Mouse (Mus musculus) hindbrain, embryonic 10.5 days (tissue): ENCODE measurements around the gene Neu1. TPM values are rescaled to one million over a fixed set of nuclear protein-coding genes. Genes with fewer than 3 reads are reported as not detected.
A peak's percentile ranks its signal among the peaks of the same experiment; 100 is the strongest.
"Not testable (repeated sequence)": the region's sequence is repeated elsewhere in the genome, so short reads cannot be mapped to it uniquely, and the experiment has no call there.

ENCODE experiments used
- DNase-seq: peaks from one replicate; pipeline ENCODE4 v3.0.0-alpha.2; 2017; ENCODE audit warnings: low spot score
- H3K27ac ChIP-seq: fragments of 300-500 bp; sonication (generic); 2 replicates; pipeline ENCODE4 v1.5.1; 2016; ENCODE audit warnings: mild to moderate bottlenecking, moderate library complexity
- H3K27me3 ChIP-seq: fragments of 300-500 bp; sonication (generic); 2 replicates; pipeline ENCODE4 v1.6.1; 2016; ENCODE audit warnings: mild to moderate bottlenecking; ENCODE audit not compliant: poor library complexity, insufficient read depth, severe bottlenecking
- H3K36me3 ChIP-seq: fragments of 300-500 bp; sonication (generic); 2 replicates; pipeline ENCODE4 v1.6.1; 2016; ENCODE audit warnings: mild to moderate bottlenecking, moderate library complexity
- H3K4me1 ChIP-seq: fragments of 300-500 bp; sonication (generic); replicated peaks from 2 replicates; pipeline ENCODE4 v1.6.1; 2016; ENCODE audit warnings: mild to moderate bottlenecking
- H3K4me3 ChIP-seq: fragments of 300-500 bp; sonication (generic); 2 replicates; pipeline ENCODE4 v1.5.1; 2016; ENCODE audit warnings: mild to moderate bottlenecking, moderate library complexity
- H3K9me3 ChIP-seq: fragments of 300-500 bp; sonication (generic); 2 replicates; pipeline ENCODE4 v1.6.1; 2016; ENCODE audit warnings: mild to moderate bottlenecking, moderate library complexity
- WGBS: fragments of 180-500 bp; shearing (Covaris S2); methylation state at CpG from one replicate; pipeline ENCODE4 v1.1.7; 2016; 5-methylcytosine and 5-hydroxymethylcytosine counted together
- polyA plus RNA-seq: library from polyadenylated mRNA; unstranded; fragments of >200 nt; fragmentation: Nextera tagmentation; extraction: Ambion mirVana; gene quantifications from 2 replicates; pipeline ENCODE4 v1.2.1, GENCODE M21; 2016

Gene Neu1
- polyA plus RNA-seq, 1 experiment from 2014 or later: 20.7 TPM

DNA sequence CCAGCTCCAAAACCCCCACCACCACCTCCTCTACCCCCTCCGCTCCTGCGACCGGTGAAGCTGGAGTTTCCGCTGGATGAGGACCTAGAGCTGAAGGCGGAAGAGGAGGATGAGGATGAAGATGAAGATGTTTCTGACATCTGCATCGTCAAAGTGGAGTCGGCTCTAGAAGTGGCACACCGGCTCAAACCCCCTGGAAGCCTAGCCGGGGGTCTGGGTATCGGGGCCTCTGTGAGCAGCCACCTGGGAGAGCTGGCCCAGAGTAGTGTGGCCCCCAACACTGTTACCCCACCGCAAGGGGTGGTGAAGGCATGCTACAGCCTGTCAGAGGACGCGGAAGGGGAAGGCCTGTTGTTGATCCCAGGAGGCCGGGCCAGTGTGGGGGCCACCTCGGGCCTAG lies 35.3 kb upstream of the Neu1 start:
- Histone ChIP-seq H3K4me3 (peak overlapping the region; percentile 99), H3K27ac (peak overlapping the region; percentile 99), H3K27me3 (no peaks in the 10 kb centered on the region), H3K4me1 (peaks cover 64% of the 10 kb centered on the region), H3K9me3 (peaks cover 4% of the 10 kb centered on the region; the same call in 1 of the 2 replicates), H3K36me3 (peaks cover 19% of the 10 kb centered on the region)
- no peak for DNase-seq
- WGBS: 94% methylated on average over 15 of the region's 15 CpGs

DNA sequence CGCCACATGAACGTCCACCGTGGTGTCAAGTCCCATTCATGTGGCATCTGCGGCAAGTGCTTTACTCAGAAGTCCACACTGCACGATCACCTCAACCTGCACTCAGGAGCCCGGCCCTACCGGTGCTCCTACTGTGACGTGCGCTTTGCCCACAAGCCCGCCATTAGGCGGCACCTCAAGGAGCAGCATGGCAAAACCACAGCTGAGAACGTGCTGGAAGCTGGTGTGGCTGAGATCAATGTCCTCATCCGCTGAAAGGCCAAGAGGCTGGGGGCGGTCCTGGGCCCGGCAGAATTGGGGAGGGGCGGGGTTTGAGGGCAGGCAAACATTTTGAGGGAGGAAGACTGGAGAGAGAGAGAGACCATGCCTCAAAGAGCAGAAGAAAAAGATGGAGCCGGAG lies 34.7 kb upstream of the Neu1 start:
- H3K4me1 ChIP-seq: peaks cover 64% of the 10 kb centered on the region
- H3K4me3 ChIP-seq: peak overlapping the region; percentile 99
- no peak for DNase-seq
- 90% methylated on average over 17 of the region's 17 CpGs for WGBS
- H3K9me3 ChIP-seq: peaks cover 4% of the 10 kb centered on the region; the same call in 1 of the 2 replicates
- no peaks in the 10 kb centered on the region for H3K27me3 ChIP-seq
- H3K36me3 ChIP-seq: peaks cover 25% of the 10 kb centered on the region
- H3K27ac ChIP-seq: peak overlapping the region; percentile 99; the same call in 1 of the 2 replicates

DNA sequence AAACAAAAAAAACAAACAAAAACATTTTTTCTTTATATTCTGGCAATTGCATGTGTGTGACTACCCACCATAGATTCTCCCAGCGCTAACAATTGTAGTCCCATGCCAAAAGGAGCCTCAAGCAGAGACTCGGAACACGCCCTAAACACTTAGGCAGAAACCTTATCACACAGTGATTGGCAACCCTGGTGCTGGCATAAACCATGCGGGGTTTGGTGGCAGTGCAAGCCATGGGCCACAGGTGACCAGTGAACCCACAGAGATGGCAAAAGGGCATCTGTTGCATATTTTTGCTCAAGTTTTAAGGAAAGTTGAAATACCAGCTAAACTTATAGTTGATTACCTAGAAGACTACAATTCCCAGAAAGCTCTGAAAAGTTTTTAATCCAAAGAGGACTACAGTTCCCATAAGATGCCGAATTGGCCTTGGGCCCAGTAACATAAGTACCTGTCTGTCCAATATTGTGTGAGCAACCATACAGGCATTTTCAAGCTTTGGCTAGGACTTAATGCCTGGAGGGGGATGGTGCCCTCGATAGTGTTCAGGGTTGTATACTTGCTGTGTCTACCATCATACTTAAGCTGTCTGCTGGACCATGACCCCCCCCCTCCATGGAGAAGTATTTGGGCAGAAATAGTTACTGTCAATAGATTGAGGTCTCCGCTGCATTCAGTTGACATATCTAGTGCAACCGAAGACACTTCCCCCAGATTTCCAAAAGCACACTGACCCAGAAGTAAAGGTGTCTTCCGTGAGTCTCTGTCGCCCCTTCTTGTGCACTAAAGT lies 33.5 kb upstream of the Neu1 start:
- Histone ChIP-seq H3K36me3 (peaks cover 34% of the 10 kb centered on the region), H3K27me3 (no peaks in the 10 kb centered on the region), H3K9me3 (peaks cover 4% of the 10 kb centered on the region; the same call in 1 of the 2 replicates), H3K4me3 (peak overlapping the region; percentile 99), H3K4me1 (peaks cover 64% of the 10 kb centered on the region), H3K27ac (peak overlapping the region; percentile 100)
- WGBS: 23% methylated on average over 10 of the region's 10 CpGs
- no peak for DNase-seq

GRCm38 (mm10) chr17:34898160-34898586 lies 32.9 kb upstream of the Neu1 start, which contains the start of the genes C2 and Ehmt2:
Gene C2 (minus strand): TSS chr17:34898265.
Gene Ehmt2 (plus strand): TSS chr17:34898469.
- Histone ChIP-seq H3K36me3 (peaks cover 40% of the 10 kb centered on the region), H3K4me1 (peaks cover 64% of the 10 kb centered on the region), H3K27me3 (no peaks in the 10 kb centered on the region), H3K27ac (peak within 1 kb of the TSS; percentile 100), H3K9me3 (peaks cover 4% of the 10 kb centered on the region; the same call in 1 of the 2 replicates), H3K4me3 (peak within 1 kb of the TSS; percentile 99)
- 0% methylated on average over 38 of the region's 44 CpGs for WGBS
- DNase-seq: peak; percentile 86

DNA sequence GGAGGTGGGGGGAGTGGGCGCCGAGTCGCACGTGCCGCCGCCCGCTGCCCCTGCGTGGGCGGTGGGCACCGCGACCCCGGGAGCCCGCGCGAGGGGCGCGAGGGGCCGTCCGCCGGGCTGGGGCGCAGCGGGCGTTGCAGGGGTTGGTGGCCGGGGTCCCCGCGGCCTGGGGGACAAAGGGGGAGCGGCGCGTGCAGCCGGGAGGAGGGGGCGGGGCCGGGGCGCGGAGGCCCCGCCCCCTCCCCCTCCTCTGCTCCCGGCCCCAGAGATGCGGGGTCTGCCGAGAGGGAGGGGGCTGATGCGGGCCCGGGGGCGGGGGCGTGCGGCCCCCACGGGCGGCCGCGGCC lies 32.4 kb upstream of the Neu1 start:
- Histone ChIP-seq H3K36me3 (peaks cover 45% of the 10 kb centered on the region), H3K27ac (peak overlapping the region; percentile 100), H3K4me1 (peaks cover 60% of the 10 kb centered on the region), H3K4me3 (peak overlapping the region; percentile 99), H3K27me3 (no peaks in the 10 kb centered on the region), H3K9me3 (peaks cover 4% of the 10 kb centered on the region; the same call in 1 of the 2 replicates)
- under 1% methylated on average over 32 of the region's 47 CpGs for WGBS
- peak; percentile 59 for DNase-seq

- H3K9me3 ChIP-seq: peaks cover 4% of the 10 kb centered on the region; the same call in 1 of the 2 replicates
- peak overlapping the region; percentile 100 for H3K27ac ChIP-seq
- peaks cover 55% of the 10 kb centered on the region for H3K4me1 ChIP-seq
- H3K27me3 ChIP-seq: no peaks in the 10 kb centered on the region
- peaks cover 51% of the 10 kb centered on the region for H3K36me3 ChIP-seq
- peak overlapping the region; percentile 99 for H3K4me3 ChIP-seq
- peak; percentile 59 for DNase-seq
- WGBS: under 1% methylated on average over 43 of the region's 45 CpGs
Observed at GRCm38 (mm10) chr17:34899053-34899889, 31.8 kb upstream of the Neu1 start.

DNA sequence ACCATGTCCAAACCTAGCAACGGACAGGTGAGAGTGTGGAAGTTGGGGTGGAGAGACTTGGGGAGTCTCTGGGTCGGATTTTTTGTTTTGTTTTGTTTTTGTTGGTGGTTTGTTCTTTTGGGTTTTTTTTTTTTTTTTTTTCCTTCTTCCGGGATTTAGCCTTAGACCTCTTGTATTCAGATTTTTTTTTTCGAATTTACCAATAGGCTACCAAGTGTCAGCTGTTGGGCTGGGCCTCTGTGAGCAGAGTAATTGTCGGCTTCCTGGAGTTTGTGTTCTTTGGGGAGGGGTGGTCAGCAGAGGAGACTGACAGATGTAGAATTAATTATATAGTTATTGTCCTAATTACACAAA lies 31.2 kb upstream of the Neu1 start:
- WGBS: 6% methylated on average over 5 of the region's 5 CpGs
- Histone ChIP-seq H3K27ac (peak overlapping the region; percentile 100), H3K4me1 (peaks cover 49% of the 10 kb centered on the region), H3K9me3 (peaks cover 4% of the 10 kb centered on the region; the same call in 1 of the 2 replicates), H3K36me3 (peaks cover 57% of the 10 kb centered on the region), H3K27me3 (no peaks in the 10 kb centered on the region), H3K4me3 (peak overlapping the region; percentile 99)
- DNase-seq: no peak

GRCm38 (mm10) chr17:34900826-34901225 lies 30.2 kb upstream of the Neu1 start:
- H3K36me3 ChIP-seq: peaks cover 60% of the 10 kb centered on the region

GRCm38 (mm10) chr17:34901948-34902347 lies 29.1 kb upstream of the Neu1 start:
- WGBS: 90% methylated on average over 9 of the region's 10 CpGs
- Histone ChIP-seq H3K36me3 (peaks cover 60% of the 10 kb centered on the region), H3K4me1 (peaks cover 28% of the 10 kb centered on the region)
- not testable (repeated sequence) for H3K4me3 ChIP-seq, H3K27me3 ChIP-seq, DNase-seq, H3K9me3 ChIP-seq, H3K27ac ChIP-seq

More at GRCm38 (mm10) chr17:34900826-34901225, 30.2 kb upstream of the Neu1 start:
- not testable (repeated sequence) for H3K9me3 ChIP-seq, H3K27ac ChIP-seq, H3K4me3 ChIP-seq, DNase-seq, H3K27me3 ChIP-seq
- peaks cover 39% of the 10 kb centered on the region for H3K4me1 ChIP-seq

DNA sequence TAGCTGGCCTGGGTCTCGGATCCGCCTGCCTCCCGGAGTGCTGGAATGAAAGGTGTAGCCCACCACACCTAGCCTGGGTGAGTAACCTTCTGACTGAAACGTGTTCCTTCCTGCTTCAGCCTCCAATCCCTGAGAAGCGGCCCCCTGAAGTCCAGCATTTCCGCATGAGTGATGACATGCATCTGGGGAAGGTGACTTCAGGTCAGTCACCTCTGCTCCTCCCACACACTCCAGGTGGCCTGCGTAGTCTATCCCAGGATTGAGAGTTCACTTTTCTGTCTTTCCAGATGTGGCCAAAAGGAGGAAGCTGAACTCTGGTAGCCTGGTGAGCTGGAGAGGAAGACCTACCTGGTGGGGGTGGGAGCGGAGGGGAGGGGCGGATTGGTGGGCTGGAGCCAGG lies 28.2 kb upstream of the Neu1 start:
- no peak overlapping the region for H3K4me3 ChIP-seq
- peaks cover 68% of the 10 kb centered on the region for H3K36me3 ChIP-seq
- H3K4me1 ChIP-seq: peaks cover 19% of the 10 kb centered on the region
- DNase-seq: no peak
- H3K9me3 ChIP-seq: no peaks in the 10 kb centered on the region
- H3K27me3 ChIP-seq: no peaks in the 10 kb centered on the region
- 89% methylated on average over 9 of the region's 9 CpGs for WGBS
- no peak overlapping the region for H3K27ac ChIP-seq

DNA sequence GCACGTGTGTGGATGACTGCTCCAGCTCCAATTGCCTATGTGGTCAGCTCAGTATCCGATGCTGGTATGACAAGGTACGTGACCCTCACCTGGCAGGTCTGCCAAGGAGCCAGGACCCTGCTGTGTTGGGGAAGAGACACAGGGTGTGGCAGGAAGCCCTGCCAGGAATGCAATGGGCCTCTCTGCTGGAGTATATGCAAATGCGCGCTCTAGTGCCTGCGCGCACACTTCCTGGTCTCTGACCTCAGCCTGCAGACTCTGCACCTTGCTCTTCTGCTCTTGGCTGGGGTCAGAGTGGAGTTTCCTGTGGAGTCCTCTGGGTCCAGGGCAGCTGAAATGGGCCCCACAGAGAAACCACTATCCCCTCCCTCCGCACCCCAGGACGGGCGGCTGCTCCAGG lies 20.1 kb upstream of the Neu1 start:
- peaks cover 22% of the 10 kb centered on the region for H3K4me1 ChIP-seq
- H3K27me3 ChIP-seq: no peaks in the 10 kb centered on the region
- 0 out of 2 replicates have a peak overlapping the region, but pooled peaks have one; percentile 9 for H3K4me3 ChIP-seq
- H3K27ac ChIP-seq: no peak overlapping the region
- no peaks in the 10 kb centered on the region for H3K9me3 ChIP-seq
- DNase-seq: no peak
- 90% methylated on average over 10 of the region's 10 CpGs for WGBS
- H3K36me3 ChIP-seq: peaks cover 87% of the 10 kb centered on the region

DNA sequence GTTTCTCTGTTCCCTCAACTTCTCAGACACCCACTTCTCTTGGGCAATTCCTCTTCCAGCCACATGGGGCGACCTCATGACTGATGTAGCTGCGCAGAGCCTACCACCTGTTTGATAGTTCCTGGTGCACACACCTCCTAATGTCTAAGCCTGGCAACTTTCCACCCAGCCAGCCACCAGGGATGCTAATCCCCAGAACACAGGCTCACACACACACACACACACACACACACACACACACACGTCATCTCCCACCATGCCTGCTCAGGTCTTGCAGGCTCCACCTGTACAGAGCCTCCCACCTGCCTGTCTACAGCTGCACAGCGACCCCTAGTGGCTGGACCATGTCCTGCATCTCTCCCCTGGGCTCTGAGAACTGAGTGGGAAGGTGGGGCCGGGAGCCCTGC lies 19.1 kb upstream of the Neu1 start:
- Histone ChIP-seq H3K36me3 (peaks cover 78% of the 10 kb centered on the region), H3K27ac (no peak overlapping the region), H3K9me3 (no peaks in the 10 kb centered on the region), H3K4me1 (peaks cover 22% of the 10 kb centered on the region), H3K4me3 (no peak overlapping the region), H3K27me3 (no peaks in the 10 kb centered on the region)
- WGBS: 48% methylated on average over 5 of the region's 5 CpGs
- DNase-seq: peak; percentile 73
